Mouse (Mus musculus): ENCODE data around the gene Fstl4.

- no peak for TF ChIP-seq CTCF (IDR thresholded peaks at IDR 0.05; ENCODE audit: borderline replicate concordance, control insufficient read depth, extremely low read depth, insufficient read depth, low read length, poor library complexity)
- no peak for TF ChIP-seq POLR2A (IDR thresholded peaks at IDR 0.05; ENCODE audit: control insufficient read depth, extremely low read depth, insufficient read depth, low read length, poor library complexity)
These were observed 62.2 kb downstream of the Fstl4 start for GRCm38 (mm10) chr11:52826591-52826990.

Data from thymus, adult 2 months (tissue).